Mouse (Mus musculus): Measurements from ENCODE around the gene Tbxa2r.

Gene Tbxa2r

GRCm38 (mm10) chr10:81376561-81377361 is 48.2 kb downstream of the Tbxa2r start:
- no peak for DNase-seq (ENCODE audit: low read depth, low spot score)

DNA sequence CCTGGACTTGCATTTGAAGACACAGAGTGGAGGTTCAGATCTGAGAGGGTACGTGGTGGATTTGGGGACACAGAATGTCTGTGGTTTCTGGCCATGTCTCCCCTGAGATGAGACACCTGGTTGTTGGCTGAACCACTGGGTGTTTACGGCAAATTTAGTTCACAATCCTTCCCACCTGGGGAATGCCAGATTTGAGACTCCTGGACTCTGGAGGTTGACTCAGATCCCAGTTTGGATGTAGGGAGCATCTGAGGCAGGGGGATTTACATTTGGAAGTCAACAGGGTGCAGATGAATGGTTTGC is 48.8 kb downstream of the Tbxa2r start:
- Histone ChIP-seq H3K27me3 (ENCODE audit: control insufficient read depth, insufficient read depth, low read length, poor library complexity, severe bottlenecking) (no peaks in the 10 kb centered on the region), H3K36me3 (ENCODE audit: control insufficient read depth, insufficient read depth, low read length, poor library complexity, severe bottlenecking) (0 out of 2 replicates have a peak, but pooled peaks cover 2% of the 10 kb centered on the region)
- DNase-seq (ENCODE audit: low read depth, low spot score) = no peak

More at GRCm38 (mm10) chr10:81376561-81377361, 48.2 kb downstream of the Tbxa2r start:
- 0 out of 2 replicates have a peak, but pooled peaks cover 2% of the 10 kb centered on the region for H3K36me3 ChIP-seq (ENCODE audit: control insufficient read depth, insufficient read depth, low read length, poor library complexity, severe bottlenecking)
- no peaks in the 10 kb centered on the region for H3K27me3 ChIP-seq (ENCODE audit: control insufficient read depth, insufficient read depth, low read length, poor library complexity, severe bottlenecking)

- H3K27me3 ChIP-seq (ENCODE audit: control insufficient read depth, insufficient read depth, low read length, poor library complexity, severe bottlenecking) = no peaks in the 10 kb centered on the region
- no peak for DNase-seq (ENCODE audit: low read depth, low spot score)
- 0 out of 2 replicates have a peak, but pooled peaks cover 2% of the 10 kb centered on the region for H3K36me3 ChIP-seq (ENCODE audit: control insufficient read depth, insufficient read depth, low read length, poor library complexity, severe bottlenecking)
Measured at GRCm38 (mm10) chr10:81377793-81378552, 49.4 kb downstream of the Tbxa2r start, which contains the start of gene Fzr1. TSS of gene Fzr1 (minus strand) at chr10:81378516.

GRCm38 (mm10) chr10:81378553-81379182 is 50.1 kb downstream of the Tbxa2r start:
- 0 out of 2 replicates have a peak, but pooled peaks cover 2% of the 10 kb centered on the region for H3K36me3 ChIP-seq (ENCODE audit: control insufficient read depth, insufficient read depth, low read length, poor library complexity, severe bottlenecking)
- H3K27me3 ChIP-seq (ENCODE audit: control insufficient read depth, insufficient read depth, low read length, poor library complexity, severe bottlenecking) = no peaks in the 10 kb centered on the region
- peak; percentile 100 for DNase-seq (ENCODE audit: low read depth, low spot score)

- Histone ChIP-seq H3K36me3 (ENCODE audit: control insufficient read depth, insufficient read depth, low read length, poor library complexity, severe bottlenecking) (0 out of 2 replicates have a peak, but pooled peaks cover 2% of the 10 kb centered on the region), H3K27me3 (ENCODE audit: control insufficient read depth, insufficient read depth, low read length, poor library complexity, severe bottlenecking) (no peaks in the 10 kb centered on the region)
- no peak for DNase-seq (ENCODE audit: low read depth, low spot score)
Measured at GRCm38 (mm10) chr10:81379183-81379553, 50.6 kb downstream of the Tbxa2r start.

- Histone ChIP-seq H3K27me3 (ENCODE audit: control insufficient read depth, insufficient read depth, low read length, poor library complexity, severe bottlenecking) (no peaks in the 10 kb centered on the region), H3K36me3 (ENCODE audit: control insufficient read depth, insufficient read depth, low read length, poor library complexity, severe bottlenecking) (0 out of 2 replicates have a peak, but pooled peaks cover 2% of the 10 kb centered on the region)
- DNase-seq (ENCODE audit: low read depth, low spot score) = no peak
Measured at GRCm38 (mm10) chr10:81379809-81380378, 51.4 kb downstream of the Tbxa2r start.

DNA sequence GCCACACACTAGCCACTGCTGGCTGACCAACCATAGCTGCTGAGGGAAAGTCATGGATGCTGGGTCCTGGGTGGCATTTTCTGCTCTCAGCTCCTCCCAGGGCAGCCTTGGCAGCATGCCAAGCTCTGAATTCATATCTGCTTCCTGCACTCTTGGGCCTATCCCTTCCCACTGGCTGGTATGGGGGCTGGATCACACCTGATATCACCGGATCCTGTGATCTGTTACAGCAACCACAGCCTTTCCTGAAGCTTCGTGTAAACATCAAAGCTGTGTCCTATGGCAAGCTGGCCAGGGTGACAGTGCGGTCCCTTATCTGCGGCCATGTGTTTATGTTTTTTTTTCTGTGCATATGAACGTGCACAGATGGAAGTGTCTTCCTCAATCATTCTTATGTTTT is 53.5 kb downstream of the Tbxa2r start:
- DNase-seq (ENCODE audit: low read depth, low spot score) = no peak
- no peaks in the 10 kb centered on the region for H3K27me3 ChIP-seq (ENCODE audit: control insufficient read depth, insufficient read depth, low read length, poor library complexity, severe bottlenecking)
- H3K36me3 ChIP-seq (ENCODE audit: control insufficient read depth, insufficient read depth, low read length, poor library complexity, severe bottlenecking) = 0 out of 2 replicates have a peak, but pooled peaks cover 1% of the 10 kb centered on the region

- no peaks in the 10 kb centered on the region for H3K27me3 ChIP-seq (ENCODE audit: control insufficient read depth, insufficient read depth, low read length, poor library complexity, severe bottlenecking)
- peak; percentile 99 for DNase-seq (ENCODE audit: low read depth, low spot score)
- peaks cover 3% of the 10 kb centered on the region; the same call in 1 of the 2 replicates for H3K36me3 ChIP-seq (ENCODE audit: control insufficient read depth, insufficient read depth, low read length, poor library complexity, severe bottlenecking)
Measured at GRCm38 (mm10) chr10:81383802-81384604, 55.5 kb downstream of the Tbxa2r start, which contains the start of the genes Dohh and Gm48551. TSS of gene Dohh (plus strand) at chr10:81384428. TSS of gene Gm48551 (plus strand) at chr10:81384466.

GRCm38 (mm10) chr10:81384605-81384982 is 56.1 kb downstream of the Tbxa2r start:
- Histone ChIP-seq H3K36me3 (ENCODE audit: control insufficient read depth, insufficient read depth, low read length, poor library complexity, severe bottlenecking) (peaks cover 3% of the 10 kb centered on the region; the same call in 1 of the 2 replicates), H3K27me3 (ENCODE audit: control insufficient read depth, insufficient read depth, low read length, poor library complexity, severe bottlenecking) (no peaks in the 10 kb centered on the region)
- no peak for DNase-seq (ENCODE audit: low read depth, low spot score)
